Mouse (Mus musculus) bone marrow, adult 2 months (tissue): ENCODE measurements around the gene Nhej1. TPM values are rescaled to one million over a fixed set of nuclear protein-coding genes. Genes with fewer than 3 reads are reported as not detected.

ENCODE experiments used
- H3K27ac ChIP-seq: fragments of 200-500 bp; 2 replicates; pipeline ENCODE4 v1.5.1; 2012; ENCODE audit warnings: low read depth, mild to moderate bottlenecking, control low read depth, inconsistent platforms, low read length; ENCODE audit not compliant: control insufficient read depth, poor library complexity, insufficient read depth
- H3K4me1 ChIP-seq: fragments of 200-500 bp; 2 replicates; pipeline ENCODE4 v1.6.1; 2011; ENCODE audit warnings: low read length; ENCODE audit not compliant: control insufficient read depth, insufficient read depth
- H3K4me3 ChIP-seq: fragments of 200-500 bp; replicated peaks from 2 replicates; pipeline ENCODE3; 2011; ENCODE audit warnings: mild to moderate bottlenecking, low read depth, low read length, control low read depth; ENCODE audit not compliant: control insufficient read depth
- CTCF ChIP-seq: fragments of 200-500 bp; IDR thresholded peaks from 2 replicates; pipeline ENCODE4 v1.5.1; 2011; ENCODE audit warnings: low read length, control low read depth; ENCODE audit not compliant: control insufficient read depth, insufficient read depth
- POLR2A ChIP-seq: fragments of 200-500 bp; IDR thresholded peaks from 2 replicates; pipeline ENCODE4 v1.6.1; 2011; ENCODE audit warnings: low read depth, mild to moderate bottlenecking, control low read depth, low read length, borderline replicate concordance; ENCODE audit not compliant: control insufficient read depth
- WGBS: fragments of 180-500 bp; shearing (Covaris S2); methylation state at CpG from one replicate; pipeline ENCODE4 v1.1.7; 2018; 5-methylcytosine and 5-hydroxymethylcytosine counted together
- polyA plus RNA-seq: library from polyadenylated mRNA; stranded (reverse); fragments of >200 nt; gene quantifications from 2 replicates; pipeline ENCODE4 v1.2.4, GENCODE M21; 2011; ENCODE audit warnings: low replicate concordance; ENCODE audit not compliant: missing spikeins, insufficient read depth, insufficient read length

The Nhej1 gene
- polyA plus RNA-seq, 1 experiment = 11.6 TPM

DNA sequence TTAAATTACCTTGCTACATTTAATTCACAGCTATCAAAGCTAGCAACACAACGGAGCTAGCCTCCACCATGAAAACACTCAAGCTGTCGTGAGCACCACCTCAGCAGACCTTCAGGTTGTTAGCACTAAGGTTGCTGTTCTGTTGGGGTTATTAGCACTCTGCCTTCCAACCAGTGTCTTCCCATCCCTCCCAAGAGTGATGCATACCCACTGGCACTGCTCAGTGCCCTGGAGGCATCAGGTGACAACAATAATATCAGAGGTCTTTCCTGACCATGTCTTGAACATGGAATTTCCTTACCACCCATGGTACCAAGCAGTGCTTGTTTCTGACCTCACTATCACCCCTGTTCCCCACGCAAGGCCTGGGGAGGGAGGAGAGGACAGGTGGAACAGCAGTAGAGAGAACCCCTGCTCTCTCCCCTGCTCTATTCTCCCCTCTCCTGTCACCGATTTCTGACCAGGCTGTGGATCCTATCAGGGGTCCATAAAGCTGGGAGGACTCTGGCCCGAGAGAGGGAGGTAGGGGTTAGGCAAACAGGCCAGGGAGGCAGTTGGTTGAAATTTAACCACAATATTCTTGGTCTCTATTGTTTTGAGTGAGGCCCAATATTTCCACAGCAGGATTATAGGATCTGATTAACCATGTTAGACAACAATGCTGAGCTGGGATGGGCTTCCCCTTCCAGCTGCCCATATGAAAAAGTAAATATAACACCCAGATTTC, 162.7 kb downstream of the Nhej1 start:
- no peak overlapping the region for H3K27ac ChIP-seq
- TF ChIP-seq POLR2A (no peak), CTCF (no peak)
- no peak overlapping the region for H3K4me3 ChIP-seq
- 69% methylated on average over 5 of the region's 5 CpGs for WGBS
- H3K4me1 ChIP-seq = no peaks in the 10 kb centered on the region

DNA sequence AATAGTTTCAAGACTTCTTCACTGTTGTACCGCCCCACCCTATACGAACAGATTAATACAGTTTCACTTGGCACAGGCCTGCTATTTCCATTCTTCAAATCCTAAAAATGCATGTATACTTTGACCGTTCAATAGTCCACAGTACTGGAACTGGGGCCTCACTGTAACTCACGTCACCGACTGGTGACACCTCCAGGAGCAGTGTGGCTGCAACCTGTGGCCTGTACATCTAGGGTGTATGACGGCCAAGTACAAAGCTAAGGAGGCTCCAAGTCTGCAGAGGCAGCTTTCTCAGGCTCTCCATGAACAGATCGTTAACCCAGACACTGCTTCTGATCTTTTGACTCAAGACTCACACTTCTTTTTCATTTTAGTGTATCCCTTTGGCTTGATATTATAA, 163.3 kb downstream of the Nhej1 start:
- TF ChIP-seq POLR2A = no peak
- TF ChIP-seq CTCF = no peak
- 76% methylated on average over 7 of the region's 7 CpGs for WGBS
- H3K4me1 ChIP-seq = no peaks in the 10 kb centered on the region
- no peak overlapping the region for H3K4me3 ChIP-seq
- H3K27ac ChIP-seq = no peak overlapping the region

DNA sequence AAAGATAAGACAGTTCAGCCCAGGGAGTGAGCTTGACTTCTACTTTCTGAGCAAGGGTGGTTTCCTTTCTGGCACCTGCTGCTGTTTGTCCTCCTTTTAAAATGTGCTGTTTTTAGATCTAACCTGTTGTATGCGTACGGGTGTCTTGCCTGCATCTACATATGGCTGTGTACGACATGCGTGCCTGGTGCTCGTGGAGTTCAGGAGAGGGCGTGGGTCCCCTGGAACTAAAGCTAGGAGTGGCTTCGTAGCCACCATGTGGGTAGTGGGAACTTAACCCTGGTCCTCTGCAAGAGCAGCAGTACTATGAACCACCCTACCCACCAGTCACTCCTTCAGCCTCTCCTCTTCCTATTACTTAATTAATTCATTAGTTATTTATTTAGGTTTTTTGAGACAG, 164.9 kb downstream of the Nhej1 start:
- Histone ChIP-seq H3K4me1 (no peaks in the 10 kb centered on the region), H3K4me3 (no peak overlapping the region), H3K27ac (no peak overlapping the region)
- 62% methylated on average over 7 of the region's 7 CpGs for WGBS
- TF ChIP-seq POLR2A = no peak
- TF ChIP-seq CTCF = no peak

DNA sequence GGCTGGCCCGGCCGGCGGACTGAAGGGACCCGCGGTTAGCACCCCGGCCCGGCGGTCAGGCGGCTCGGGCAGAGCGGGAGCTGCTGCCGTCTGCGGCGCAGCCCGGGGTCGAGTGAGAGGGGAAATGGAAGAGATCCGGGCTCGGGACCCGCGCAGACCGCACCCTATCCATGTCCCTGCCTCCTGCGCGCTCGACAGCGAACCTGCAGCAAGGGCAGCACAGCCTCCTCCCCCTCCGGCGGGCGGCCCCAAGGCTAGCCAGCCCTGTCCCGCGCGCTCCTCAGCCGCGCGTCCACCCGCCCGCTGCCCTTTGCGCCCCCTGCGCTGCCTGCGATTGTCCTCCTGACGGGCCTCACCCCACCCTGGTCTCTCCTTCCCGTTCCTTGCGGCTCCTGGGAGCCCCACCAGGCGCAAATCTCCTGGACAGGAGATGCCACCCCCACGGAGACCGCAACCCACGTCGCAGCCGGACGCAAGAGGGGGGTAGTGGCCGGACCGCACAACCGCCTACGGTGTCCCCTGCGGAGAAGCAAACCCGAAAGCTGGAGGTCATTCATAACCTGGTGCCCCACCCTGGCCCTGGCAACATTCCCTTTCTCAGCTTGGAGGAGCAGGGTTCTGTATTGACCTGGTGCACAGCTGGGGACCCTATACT, 173.3 kb downstream of the Nhej1 start, which contains the start of gene Ihh:
Ihh (minus strand) TSS at position 117 of the 655 bp plus-strand sequence.
- Histone ChIP-seq H3K4me3 (no peak within 1 kb of the TSS), H3K4me1 (no peaks in the 10 kb centered on the region), H3K27ac (no peak within 1 kb of the TSS; the same call in 1 of the 2 replicates)
- no peak for TF ChIP-seq CTCF
- no peak for TF ChIP-seq POLR2A
- 5% methylated on average over 54 of the region's 55 CpGs for WGBS

DNA sequence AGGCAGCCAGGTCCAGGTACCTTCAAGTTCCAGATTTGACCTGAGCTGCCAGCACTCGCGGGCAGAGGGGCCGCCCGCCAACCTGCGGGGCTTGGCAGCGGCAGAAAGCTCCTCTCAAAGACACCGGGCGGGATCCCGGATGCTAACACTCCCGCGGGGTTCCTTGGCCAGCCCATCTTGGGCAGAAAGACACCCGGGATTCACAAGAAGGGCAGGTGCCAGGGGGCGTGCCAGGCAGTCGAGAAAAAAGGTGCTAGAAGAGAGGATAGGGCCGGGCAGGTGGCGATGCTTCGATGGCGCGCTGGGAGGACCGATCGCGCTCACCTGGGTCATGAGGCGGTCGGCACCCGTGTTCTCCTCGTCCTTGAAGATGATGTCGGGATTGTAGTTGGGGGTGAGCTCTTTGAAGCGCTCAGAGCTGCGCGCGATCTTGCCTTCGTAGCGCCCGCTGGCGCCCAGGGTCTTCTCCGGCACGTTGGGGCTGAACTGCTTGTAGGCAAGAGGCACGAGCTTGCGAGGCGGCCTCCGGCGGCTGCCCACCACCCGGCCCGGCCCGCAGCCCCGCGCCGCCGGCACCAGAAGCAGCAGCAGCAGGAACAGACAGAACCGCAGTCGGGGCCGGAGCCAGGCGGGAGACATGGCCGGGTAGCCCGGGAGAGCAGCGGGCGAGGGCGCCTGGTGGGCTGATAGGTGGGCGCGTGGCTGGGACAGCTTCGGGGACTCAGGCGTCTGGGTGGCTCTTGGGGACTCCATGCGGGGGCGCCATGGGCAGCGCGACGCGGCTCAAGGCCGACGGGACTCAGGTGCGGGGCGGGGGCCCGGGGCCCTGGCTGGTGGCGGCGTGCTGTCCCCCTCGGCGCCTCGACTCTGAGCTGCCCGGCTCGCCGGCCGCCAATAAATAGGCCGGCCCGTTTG, 174.2 kb downstream of the Nhej1 start:
- TF ChIP-seq POLR2A (no peak), CTCF (no peak)
- no peaks in the 10 kb centered on the region for H3K4me1 ChIP-seq
- no peak overlapping the region for H3K4me3 ChIP-seq
- 3% methylated on average over 83 of the region's 84 CpGs for WGBS
- H3K27ac ChIP-seq = no peak overlapping the region; the same call in 1 of the 2 replicates

DNA sequence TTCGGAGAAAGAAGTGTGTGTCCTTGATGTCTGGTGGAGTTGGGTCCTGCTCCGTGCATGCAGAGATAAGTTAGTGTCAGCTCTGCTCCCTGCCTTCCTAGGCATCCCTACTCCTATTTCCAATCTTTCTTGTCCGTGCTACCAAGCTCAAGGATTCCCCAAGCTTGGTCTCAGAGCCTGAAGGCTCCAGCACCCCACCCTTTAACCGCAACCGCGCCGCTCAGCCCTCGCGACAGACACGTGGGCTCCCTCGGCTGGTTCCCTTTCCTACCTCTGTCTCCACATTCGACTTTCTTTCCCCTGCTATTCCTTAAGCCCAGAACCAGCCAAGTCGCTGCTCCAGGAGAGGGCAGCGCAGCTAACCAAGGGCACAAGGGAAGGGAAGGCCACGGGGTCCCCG, 174.9 kb downstream of the Nhej1 start:
- Histone ChIP-seq H3K4me1 (no peaks in the 10 kb centered on the region), H3K27ac (no peak overlapping the region), H3K4me3 (no peak overlapping the region)
- TF ChIP-seq CTCF = no peak
- no peak for TF ChIP-seq POLR2A
- 3% methylated on average over 16 of the region's 16 CpGs for whole genome bisulfite sequencing

DNA sequence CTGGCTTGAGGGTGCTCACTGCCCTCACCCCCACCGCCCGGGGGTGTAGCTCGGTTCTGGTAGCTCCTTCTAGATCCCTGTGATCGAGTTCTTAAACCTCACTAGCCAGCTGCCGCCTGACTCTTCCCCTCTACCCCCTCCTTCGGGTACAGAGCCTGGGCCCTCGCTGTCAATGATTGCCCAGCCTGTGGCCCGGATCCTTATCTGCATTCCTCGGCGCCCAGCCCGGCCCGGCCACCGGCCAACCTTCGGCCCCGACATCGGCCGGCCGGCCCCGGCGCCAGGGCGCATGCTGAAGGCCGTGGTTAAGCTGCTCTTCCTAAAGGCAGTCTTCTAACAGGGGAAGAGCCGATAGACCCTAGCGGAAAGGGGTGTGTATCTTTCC, 175.3 kb downstream of the Nhej1 start:
- TF ChIP-seq CTCF (no peak), POLR2A (no peak)
- no peak overlapping the region for H3K27ac ChIP-seq
- no peaks in the 10 kb centered on the region for H3K4me1 ChIP-seq
- 4% methylated on average over 24 of the region's 24 CpGs for WGBS
- no peak overlapping the region for H3K4me3 ChIP-seq
